Mouse (Mus musculus) adrenal gland, adult (tissue): Measurements from ENCODE around the gene Gm10985.

Experiments
- DNase-seq, 2 experiments: peaks; one replicate each; pipeline ENCODE4 v3.0.0; 2022 to 2023; ENCODE audit warnings: low spot score in 1 of 2; ENCODE audit not compliant: inconsistent age in 2 of 2

The Gm10985 gene

DNA sequence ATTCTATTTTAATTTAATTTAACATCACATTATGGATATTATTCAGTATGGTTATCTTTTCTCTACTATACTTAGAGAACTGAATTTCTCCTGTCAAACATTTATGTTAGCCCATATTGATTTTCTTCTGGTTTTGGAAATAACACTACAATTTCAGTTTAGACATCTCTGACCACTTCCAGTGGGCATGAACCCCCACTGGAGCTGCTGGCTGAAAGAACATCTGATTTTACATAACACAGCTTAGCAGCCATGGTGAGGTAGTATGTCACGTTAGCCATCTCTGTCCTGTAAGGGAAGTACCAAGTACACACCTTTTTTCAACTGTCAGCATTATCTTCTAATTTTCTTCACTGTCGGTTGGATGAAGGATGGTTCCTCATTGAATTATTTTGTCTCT lies at the start of gene Gm10985:
Gm10985 (plus strand) TSS at position 301 of the 400 bp plus-strand sequence.
- DNase-seq, result no peak

GRCm38 (mm10) chr3:53796933-53797332 lies 48.0 kb upstream of the Gm10985 start:
- no peak for DNase-seq

GRCm38 (mm10) chr3:53799671-53800070 lies 45.2 kb upstream of the Gm10985 start:
- no peak for DNase-seq

GRCm38 (mm10) chr3:53813421-53813977 lies 31.4 kb upstream of the Gm10985 start:
- DNase-seq, result no peak

GRCm38 (mm10) chr3:53834238-53834637 lies 10.6 kb upstream of the Gm10985 start:
- DNase-seq, result no peak

GRCm38 (mm10) chr3:53846206-53846928 lies 1.5 kb downstream of the Gm10985 start:
- DNase-seq, result no peak

GRCm38 (mm10) chr3:53847726-53848125 lies 2.8 kb downstream of the Gm10985 start:
- no peak for DNase-seq

DNA sequence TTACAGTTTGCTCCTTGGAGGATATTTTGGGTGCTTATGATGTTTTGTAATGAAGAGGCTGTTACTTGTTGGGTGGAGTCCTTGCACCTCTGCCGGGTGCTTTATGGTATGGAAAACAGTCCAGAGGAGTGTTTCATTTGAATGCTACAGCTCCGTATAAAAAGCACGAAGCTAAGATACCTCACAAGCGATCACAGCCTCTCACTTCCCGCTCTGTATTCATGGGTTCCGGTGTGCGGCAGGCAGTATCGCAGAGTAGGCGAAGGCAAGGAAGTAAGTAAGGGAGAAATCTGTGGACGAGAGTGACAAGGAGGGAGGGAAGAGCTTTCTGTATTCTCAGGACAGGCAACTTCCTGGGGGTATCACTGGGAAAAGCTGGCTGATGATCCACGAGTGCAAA lies 3.4 kb downstream of the Gm10985 start:
- DNase-seq, result no peak

- DNase-seq, result no peak
Measured at GRCm38 (mm10) chr3:53854261-53854660, 9.4 kb downstream of the Gm10985 start.

DNA sequence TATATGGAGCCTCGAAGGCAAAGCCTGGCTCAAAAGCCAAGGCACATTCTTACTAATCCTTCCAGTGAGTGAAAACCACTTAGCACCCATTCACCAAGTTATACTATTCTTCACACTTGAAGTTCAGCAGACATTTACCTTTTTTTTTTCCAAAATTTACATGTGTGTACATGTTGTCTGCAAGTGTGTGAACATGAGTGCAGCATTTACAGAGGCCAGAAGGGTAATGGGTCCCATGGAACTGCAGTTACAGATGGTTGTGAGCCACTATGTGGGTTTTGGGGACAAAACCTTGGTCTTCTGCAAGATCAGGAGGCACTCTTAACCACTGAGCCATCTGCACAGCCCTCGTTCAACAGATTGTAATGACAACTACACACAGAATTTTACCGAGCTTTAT lies 9.9 kb downstream of the Gm10985 start:
- DNase-seq, result no peak

DNA sequence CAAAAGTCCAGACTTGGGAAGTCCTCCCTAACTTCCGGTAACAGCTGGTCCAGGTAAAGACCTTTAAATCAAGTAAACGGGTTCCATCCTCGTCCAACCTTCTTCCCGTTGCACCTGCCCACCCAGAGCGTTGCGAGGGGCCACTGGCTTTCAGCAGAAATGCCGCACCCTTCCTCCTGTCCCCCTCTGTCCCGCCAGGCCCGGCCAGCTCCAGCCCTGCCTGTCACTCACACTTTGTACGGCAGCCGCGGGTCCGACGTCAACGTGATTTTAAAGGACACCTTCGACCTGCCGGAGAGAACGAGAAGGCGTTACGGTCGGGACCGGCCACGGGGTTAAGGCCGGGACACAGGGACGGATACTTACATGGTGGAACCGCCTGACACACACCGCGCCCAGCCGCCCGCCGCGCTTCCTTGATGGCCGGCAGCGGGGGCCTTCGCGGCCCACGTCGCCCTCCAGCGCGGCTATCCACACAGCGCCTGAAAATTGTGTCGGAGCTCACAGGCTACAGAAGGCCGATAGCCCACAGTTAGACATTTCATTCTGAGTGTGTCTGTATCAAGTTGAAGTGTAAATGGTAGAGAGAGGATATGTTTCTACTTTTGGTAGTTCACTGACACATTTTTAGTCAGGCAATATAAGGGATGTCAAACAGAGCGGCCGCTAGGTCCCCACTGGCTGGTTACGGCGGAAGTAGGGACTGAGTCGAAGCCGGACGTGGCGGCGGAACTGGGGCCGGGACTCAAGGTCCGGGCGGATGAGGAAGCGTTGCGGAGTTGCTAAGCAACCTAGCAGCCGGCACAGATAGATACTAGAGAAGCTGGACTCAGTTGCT lies 18.7 kb downstream of the Gm10985 start, which contains the start of gene Ufm1:
Ufm1 (minus strand) TSS at position 448 of the 838 bp plus-strand sequence.
- DNase-seq, result peak; percentile 96 to 97

DNA sequence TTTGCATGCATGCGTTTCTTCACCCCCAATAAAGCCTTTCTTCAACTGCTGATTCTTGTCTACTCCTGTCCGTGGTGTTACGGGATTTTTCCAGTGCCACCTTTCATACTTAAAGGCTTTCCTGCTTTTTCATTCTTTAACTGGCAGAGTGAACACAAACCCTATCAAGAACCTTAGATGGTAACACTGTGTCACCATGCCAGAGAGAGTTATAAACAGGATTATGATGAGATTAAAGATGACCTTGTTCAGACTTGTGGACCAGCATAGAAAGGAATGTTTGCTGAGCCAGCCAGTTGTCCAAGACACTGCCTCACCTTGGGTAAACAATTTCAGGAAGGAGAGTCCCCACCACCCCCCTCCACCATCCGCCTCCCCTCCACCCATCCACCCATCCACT lies 23.3 kb downstream of the Gm10985 start:
- DNase-seq, result no peak

GRCm38 (mm10) chr3:53869263-53869662 lies 24.4 kb downstream of the Gm10985 start:
- no peak for DNase-seq

DNA sequence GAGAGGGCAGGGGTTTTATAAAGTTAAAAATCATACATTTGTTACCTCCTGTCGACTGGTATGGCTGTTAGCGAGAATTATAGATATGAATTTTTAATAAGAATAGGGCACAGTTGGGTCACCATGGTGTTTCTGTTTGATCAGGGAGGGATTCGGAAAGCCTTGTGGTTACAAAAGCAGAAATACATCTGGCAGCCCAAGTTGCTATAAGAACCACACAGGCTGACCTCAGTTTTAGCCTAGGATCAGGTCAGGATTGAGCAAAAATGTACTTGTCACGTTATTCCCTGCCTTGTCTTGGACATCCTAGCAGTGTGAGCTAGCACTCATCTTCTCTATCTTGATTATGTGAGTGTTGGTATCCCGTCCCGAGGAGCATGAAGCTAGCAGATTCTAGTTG lies 25.6 kb downstream of the Gm10985 start:
- no peak for DNase-seq

GRCm38 (mm10) chr3:53871596-53871995 lies 26.7 kb downstream of the Gm10985 start:
- DNase-seq, result no peak

GRCm38 (mm10) chr3:53890619-53891540 lies 46.0 kb downstream of the Gm10985 start:
- DNase-seq, result no peak
